8 mouse cellular contexts compared by ENCODE assay signal in genomic region chr13:22005605-22006333, GRCm38 (mm10). TPM values are rescaled to one million over a fixed set of nuclear protein-coding genes. Genes with fewer than 3 reads are reported as not detected.
A peak's percentile ranks its signal among the peaks of the same experiment; 100 is the strongest.
DNase-seq lines count a peak whose midpoint lies in the region; ATAC-seq and TF ChIP-seq lines count a peak whose summit lies in the region.

No protein-coding gene starts in this region.

- TF ChIP-seq POLR2A in ES-Bruce4 (IDR thresholded peaks at IDR 0.05; ENCODE audit: insufficient read depth, low read length), result no peak
- TF ChIP-seq POLR2A in embryonic fibroblast, embryonic 13.5 days (IDR thresholded peaks at IDR 0.05; ENCODE audit: low read depth, low read length), result no peak

- H3K4me3 ChIP-seq in ES-Bruce4 (ENCODE audit: low read depth, low read length), result peak overlapping the region; percentile 94
- H3K4me3 ChIP-seq in embryonic fibroblast, embryonic 13.5 days (ENCODE audit: insufficient read depth, low read length), result peak overlapping the region; percentile 68
- H3K4me3 ChIP-seq in lung, embryonic 15.5 days, result peak overlapping the region; percentile 65

- 0 out of 2 replicates have a peak, but pooled peaks cover 2% of the 10 kb centered on the region for H3K27me3 ChIP-seq in ES-Bruce4 (ENCODE audit: control insufficient read depth, insufficient read depth, low read length, poor library complexity, severe bottlenecking)
- peaks cover 90% of the 10 kb centered on the region for H3K27me3 ChIP-seq in lung, embryonic 15.5 days

- peak; percentile 79 for ATAC-seq in inflammation-experienced regulatory T-cells, adult 6 months
- ATAC-seq in lung, embryonic 15.5 days (ENCODE audit: borderline replicate concordance, extremely low read depth, low FRiP score, low TSS enrichment), result peak; percentile 89
- peak; percentile 25; the same call in 1 of the 2 replicates for ATAC-seq in neutrophil, adult 5-6 weeks (ENCODE audit: extremely low read depth, insufficient number of reproducible peaks, low FRiP score, poor library complexity, severe bottlenecking)

- WGBS in lung, embryonic 15.5 days, result under 1% methylated on average over 45 of the region's 45 CpGs

- DNase-seq in gastrocnemius, postnatal 10 days, result peak; percentile 38
- DNase-seq in gastrocnemius, adult 8-10 months (ENCODE audit: low spot score in 2 of 2), result no peak
- DNase-seq in cerebellum, adult 9-10 months, result no peak

- TF ChIP-seq EP300 in ES-Bruce4 (IDR thresholded peaks at IDR 0.05; ENCODE audit: insufficient read depth, low read depth, low read length), result no peak

- H3K9me3 ChIP-seq in ES-Bruce4 (replicated peaks; ENCODE audit: control insufficient read depth, insufficient read depth, low read length, poor library complexity, severe bottlenecking), result no peaks in the 10 kb centered on the region
- no peaks in the 10 kb centered on the region for H3K9me3 ChIP-seq in lung, embryonic 15.5 days

- TF ChIP-seq CTCF in ES-Bruce4 (IDR thresholded peaks at IDR 0.05; ENCODE audit: low read depth, low read length), result no peak
- no peak for TF ChIP-seq CTCF in embryonic fibroblast, embryonic 13.5 days (IDR thresholded peaks at IDR 0.05; ENCODE audit: borderline replicate concordance, insufficient read depth, low read length)

- no peaks in the 10 kb centered on the region for H3K4me1 ChIP-seq in ES-Bruce4 (ENCODE audit: control insufficient read depth, insufficient read depth, low read length)
- H3K4me1 ChIP-seq in embryonic fibroblast, embryonic 13.5 days (ENCODE audit: control insufficient read depth, insufficient read depth, low read length), result 0 out of 2 replicates have a peak, but pooled peaks cover 2% of the 10 kb centered on the region
- peaks cover 23% of the 10 kb centered on the region for H3K4me1 ChIP-seq in lung, embryonic 15.5 days

- H3K36me3 ChIP-seq in ES-Bruce4 (ENCODE audit: control insufficient read depth, insufficient read depth, low read length, poor library complexity, severe bottlenecking), result no peaks in the 10 kb centered on the region
- H3K36me3 ChIP-seq in lung, embryonic 15.5 days, result no peaks in the 10 kb centered on the region

- peak overlapping the region; percentile 69 for H3K9ac ChIP-seq in ES-Bruce4 (ENCODE audit: low read depth, poor library complexity, severe bottlenecking)
- peak overlapping the region; percentile 47 for H3K9ac ChIP-seq in lung, embryonic 15.5 days

- H3K27ac ChIP-seq in ES-Bruce4 (ENCODE audit: insufficient read depth, low read length), result no peak overlapping the region
- H3K27ac ChIP-seq in embryonic fibroblast, embryonic 13.5 days (ENCODE audit: insufficient read depth, low read length), result no peak overlapping the region
- H3K27ac ChIP-seq in lung, embryonic 15.5 days, result peak overlapping the region; percentile 66

- peak overlapping the region; percentile 98 for H3K4me2 ChIP-seq in lung, embryonic 15.5 days

RNA-seq across cellular contexts. Expression of gene Prss16, which starts 3.8 kb away (rescaled TPM):
- total RNA-seq in gastrocnemius, postnatal 10 days (2021), result not detected
- not detected for total RNA-seq in gastrocnemius, adult 8-10 months (2022)
- 4.1 and 6.9 TPM in 2 replicates for polyA plus RNA-seq in ES-Bruce4 (2011; ENCODE audit: insufficient read depth, insufficient read length, low read depth, missing spikeins)
- 0.37 and 0.98 TPM in 2 replicates for polyA plus RNA-seq in embryonic fibroblast, embryonic 13.5 days (2011; ENCODE audit: insufficient read length, low read depth, missing spikeins)
- 1 to 10 TPM in 1 of 3 experiments, under 1 TPM in 1, not detected in 1; 0.24 to 1.2 TPM for polyA plus RNA-seq in inflammation-experienced regulatory T-cells, adult 6 months (2017; shearing (Covaris generic))
- 11.2 and 36.4 TPM in 2 replicates for polyA plus RNA-seq in lung, embryonic 15.5 days (2015; fragmentation: Nextera tagmentation; extraction: Ambion mirVana)
- total RNA-seq in neutrophil, adult 5-6 weeks (2017), result 0.61 and 2.9 TPM in 2 replicates

RNA-seq across cellular contexts. Expression of gene Pom121l2, which starts 24.8 kb away (rescaled TPM):
- not detected for total RNA-seq in gastrocnemius, postnatal 10 days (2021)
- total RNA-seq in gastrocnemius, adult 8-10 months (2022), result not detected
- polyA plus RNA-seq in ES-Bruce4 (2011; ENCODE audit: insufficient read depth, insufficient read length, low read depth, missing spikeins), result not detected in 2 replicates
- polyA plus RNA-seq in embryonic fibroblast, embryonic 13.5 days (2011; ENCODE audit: insufficient read length, low read depth, missing spikeins), result 0.23 and 0.32 TPM in 2 replicates
- polyA plus RNA-seq in inflammation-experienced regulatory T-cells, adult 6 months (2017; shearing (Covaris generic)), result not detected
- polyA plus RNA-seq in lung, embryonic 15.5 days (2015; fragmentation: Nextera tagmentation; extraction: Ambion mirVana), result 0.09 and 0.32 TPM in 2 replicates
- total RNA-seq in neutrophil, adult 5-6 weeks (2017), result not detected in 2 replicates

RNA-seq across cellular contexts. Expression of gene Hist1h2ah, which starts 29.6 kb away (rescaled TPM):
- 100 to 1,000 TPM; 171 to 199 TPM for total RNA-seq in gastrocnemius, postnatal 10 days (2021)
- total RNA-seq in gastrocnemius, adult 8-10 months (2022), result 1 to 10 TPM in 3 of 4 experiments, not detected in 1; 3.0 to 6.5 (median 5.3) TPM
- polyA plus RNA-seq in ES-Bruce4 (2011; ENCODE audit: insufficient read depth, insufficient read length, low read depth, missing spikeins), result 13.0 and 17.2 TPM in 2 replicates
- 1.3 TPM in 1 of 2 replicates, not detected in the other for polyA plus RNA-seq in embryonic fibroblast, embryonic 13.5 days (2011; ENCODE audit: insufficient read length, low read depth, missing spikeins)
- polyA plus RNA-seq in inflammation-experienced regulatory T-cells, adult 6 months (2017; shearing (Covaris generic)), result 100 to 1,000 TPM in 1 of 3 experiments, 10 to 100 TPM in 1, not detected in 1; 52.3 to 507 TPM
- 8.1 and 8.2 TPM in 2 replicates for polyA plus RNA-seq in lung, embryonic 15.5 days (2015; fragmentation: Nextera tagmentation; extraction: Ambion mirVana)
- total RNA-seq in neutrophil, adult 5-6 weeks (2017), result 15.1 and 66.2 TPM in 2 replicates

RNA-seq across cellular contexts. Expression of gene Hist1h2bk, which starts 29.9 kb away (rescaled TPM):
- 100 to 1,000 TPM; 209 to 249 TPM for total RNA-seq in gastrocnemius, postnatal 10 days (2021)
- 1 to 10 TPM in 1 of 4 experiments, under 1 TPM in 1, not detected in 2; 0.75 to 7.0 TPM for total RNA-seq in gastrocnemius, adult 8-10 months (2022)
- 54.4 and 58.6 TPM in 2 replicates for polyA plus RNA-seq in ES-Bruce4 (2011; ENCODE audit: insufficient read depth, insufficient read length, low read depth, missing spikeins)
- 16.3 and 22.3 TPM in 2 replicates for polyA plus RNA-seq in embryonic fibroblast, embryonic 13.5 days (2011; ENCODE audit: insufficient read length, low read depth, missing spikeins)
- 1 to 10 TPM in 2 of 3 experiments, not detected in 1; 2.2 to 9.9 TPM for polyA plus RNA-seq in inflammation-experienced regulatory T-cells, adult 6 months (2017; shearing (Covaris generic))
- 7.0 and 7.4 TPM in 2 replicates for polyA plus RNA-seq in lung, embryonic 15.5 days (2015; fragmentation: Nextera tagmentation; extraction: Ambion mirVana)
- 11.9 and 12.2 TPM in 2 replicates for total RNA-seq in neutrophil, adult 5-6 weeks (2017)

RNA-seq across cellular contexts. Expression of gene Hist1h4i, which starts 35.4 kb away (rescaled TPM):
- 10 to 100 TPM; 77.9 to 89.2 TPM for total RNA-seq in gastrocnemius, postnatal 10 days (2021)
- 10 to 100 TPM; 28.5 to 37.8 (median 35.7) TPM for total RNA-seq in gastrocnemius, adult 8-10 months (2022)
- polyA plus RNA-seq in ES-Bruce4 (2011; ENCODE audit: insufficient read depth, insufficient read length, low read depth, missing spikeins), result 5.6 and 6.5 TPM in 2 replicates
- polyA plus RNA-seq in embryonic fibroblast, embryonic 13.5 days (2011; ENCODE audit: insufficient read length, low read depth, missing spikeins), result 5.6 and 9.1 TPM in 2 replicates
- polyA plus RNA-seq in inflammation-experienced regulatory T-cells, adult 6 months (2017; shearing (Covaris generic)), result 10 to 100 TPM in 1 of 3 experiments, 1 to 10 TPM in 2; 4.1 to 18.5 (median 6.5) TPM
- 27.2 and 29.1 TPM in 2 replicates for polyA plus RNA-seq in lung, embryonic 15.5 days (2015; fragmentation: Nextera tagmentation; extraction: Ambion mirVana)
- total RNA-seq in neutrophil, adult 5-6 weeks (2017), result 59.4 and 71.0 TPM in 2 replicates

Comparison
In these comparisons a context has a peak if more than half of its experiments do, and no peak if none do; other contexts are left out.
1. ATAC-seq: peak in every context shown above with its lines; median percentile 89 in lung, embryonic 15.5 days; 79 in inflammation-experienced regulatory T-cells, adult 6 months; 25 in neutrophil, adult 5-6 weeks.